Mouse (Mus musculus) MEL (cell line): Measurements from ENCODE around the gene Kif18a. TPM values are rescaled to one million over a fixed set of nuclear protein-coding genes. Genes with fewer than 3 reads are reported as not detected.

ENCODE experiments used
- DNase-seq: peaks from one replicate; pipeline ENCODE4 v3.0.0; 2011; ENCODE audit warnings: low read depth, low spot score
- H3K27ac ChIP-seq: 2 replicates; pipeline ENCODE4 v1.5.1; 2012; ENCODE audit warnings: low read depth, mild to moderate bottlenecking, control low read depth, low read length, moderate library complexity; ENCODE audit not compliant: control insufficient read depth
- H3K27me3 ChIP-seq, 2 experiments: fragments of 150-350 bp in 1 of 2; sonication (generic) in 1 of 2; 2 replicates each; pipeline ENCODE4 v1.6.1; 2012; ENCODE audit warnings: low read length in 2 of 2, mild to moderate bottlenecking in 2 of 2, improper control_type of control experiment in 1 of 2, moderate library complexity in 1 of 2; ENCODE audit not compliant: insufficient read depth in 2 of 2, control insufficient read depth in 1 of 2
- H3K36me3 ChIP-seq, 2 experiments: 2 replicates each; pipeline ENCODE4 v1.6.1; 2012 to 2014; ENCODE audit warnings: low read length in 2 of 2, improper control_type of control experiment in 1 of 2, inconsistent platforms in 1 of 2, mild to moderate bottlenecking in 1 of 2; ENCODE audit not compliant: insufficient read depth in 2 of 2, control insufficient read depth in 1 of 2
- H3K4me1 ChIP-seq, 2 experiments: fragments of 150-350 bp in 1 of 2; sonication (generic) in 1 of 2; 2 replicates each; pipeline ENCODE4 v1.6.1; 2012; ENCODE audit warnings: low read length in 2 of 2, improper control_type of control experiment in 1 of 2, mild to moderate bottlenecking in 1 of 2; ENCODE audit not compliant: insufficient read depth in 2 of 2, control insufficient read depth in 1 of 2
- H3K4me3 ChIP-seq, 2 experiments: fragments of 150-350 bp in 1 of 2; sonication (generic) in 1 of 2; 2 replicates each; pipeline ENCODE4 v1.5.1; 2012; ENCODE audit warnings: low read depth in 2 of 2, low read length in 2 of 2, mild to moderate bottlenecking in 2 of 2, moderate library complexity in 2 of 2, control low read depth in 1 of 2, improper control_type of control experiment in 1 of 2; ENCODE audit not compliant: control insufficient read depth in 1 of 2, insufficient read depth in 1 of 2
- H3K79me2 ChIP-seq: 2 replicates; pipeline ENCODE4 v1.6.1; 2012; ENCODE audit warnings: mild to moderate bottlenecking, low read length, moderate library complexity; ENCODE audit not compliant: control insufficient read depth, poor library complexity, insufficient read depth
- H3K9ac ChIP-seq: 2 replicates; pipeline ENCODE4 v1.6.1; 2012; ENCODE audit warnings: low read depth, mild to moderate bottlenecking, control low read depth, low read length, moderate library complexity; ENCODE audit not compliant: control insufficient read depth, poor library complexity, severe bottlenecking
- H3K9me3 ChIP-seq: fragments of 150-350 bp; sonication (generic); replicated peaks from 2 replicates; pipeline ENCODE4 v1.6.1; 2012; ENCODE audit warnings: mild to moderate bottlenecking, low read length, improper control_type of control experiment, moderate library complexity; ENCODE audit not compliant: insufficient read depth
- E2F4 ChIP-seq: IDR thresholded peaks from 2 replicates; pipeline ENCODE4 v1.6.1; 2011; ENCODE audit warnings: low read depth, low read length, improper control_type of control experiment, borderline replicate concordance
- ELF1 ChIP-seq: IDR thresholded peaks from 2 replicates; pipeline ENCODE4 v1.6.1; 2014; ENCODE audit warnings: low read depth, mild to moderate bottlenecking, inconsistent platforms, low read length, improper control_type of control experiment, moderate library complexity
- EP300 ChIP-seq, 2 experiments: IDR thresholded peaks; 2 replicates each; pipeline ENCODE4 v1.6.1; 2011; ENCODE audit warnings: improper control_type of control experiment in 2 of 2, low read length in 2 of 2, low read depth in 1 of 2, mild to moderate bottlenecking in 1 of 2
- ETS1 ChIP-seq: IDR thresholded peaks from 2 replicates; pipeline ENCODE4 v1.6.1; 2012; ENCODE audit warnings: low read depth, mild to moderate bottlenecking, inconsistent platforms, low read length, improper control_type of control experiment, moderate library complexity
- GABPA ChIP-seq: IDR thresholded peaks from 2 replicates; pipeline ENCODE4 v1.6.1; 2012; ENCODE audit warnings: low read depth, mild to moderate bottlenecking, inconsistent platforms, low read length, improper control_type of control experiment, moderate library complexity
- GATA1 ChIP-seq: IDR thresholded peaks from 2 replicates; pipeline ENCODE4 v1.6.1; 2011; ENCODE audit warnings: low read depth, low read length, improper control_type of control experiment
- HCFC1 ChIP-seq: IDR thresholded peaks from 2 replicates; pipeline ENCODE4 v1.6.1; 2012; ENCODE audit warnings: low read depth, mild to moderate bottlenecking, inconsistent platforms, low read length, improper control_type of control experiment, moderate library complexity
- KAT2A ChIP-seq: conservative IDR thresholded peaks from 2 replicates; pipeline ENCODE4 v1.6.1; 2012; ENCODE audit warnings: low read depth, low read length, improper control_type of control experiment, inconsistent platforms
- MAX ChIP-seq: IDR thresholded peaks from 2 replicates; pipeline ENCODE4 v1.6.1; 2011; ENCODE audit warnings: low read length, improper control_type of control experiment
- MAZ ChIP-seq: IDR thresholded peaks from 2 replicates; pipeline ENCODE4 v1.6.1; 2012; ENCODE audit warnings: low read depth, mild to moderate bottlenecking, inconsistent platforms, low read length, improper control_type of control experiment
- MEF2A ChIP-seq: IDR thresholded peaks from 2 replicates; pipeline ENCODE4 v1.6.1; 2014; ENCODE audit warnings: low read depth, mild to moderate bottlenecking, inconsistent platforms, low read length, improper control_type of control experiment; ENCODE audit not compliant: poor library complexity, insufficient replicate concordance, severe bottlenecking; ENCODE audit errors: extremely low read depth
- MXI1 ChIP-seq: IDR thresholded peaks from 2 replicates; pipeline ENCODE4 v1.6.1; 2011; ENCODE audit warnings: mild to moderate bottlenecking, low read depth, low read length, improper control_type of control experiment
- MYC ChIP-seq: IDR thresholded peaks from 2 replicates; pipeline ENCODE4 v1.6.1; 2011; ENCODE audit warnings: low read depth, mild to moderate bottlenecking, low read length, improper control_type of control experiment, moderate library complexity
- NELFE ChIP-seq: IDR thresholded peaks from 2 replicates; pipeline ENCODE4 v1.6.1; 2011; ENCODE audit warnings: low read depth, low read length, improper control_type of control experiment
- NRF1 ChIP-seq: IDR thresholded peaks from 2 replicates; pipeline ENCODE4 v1.6.1; 2014; ENCODE audit warnings: low read depth, mild to moderate bottlenecking, inconsistent platforms, low read length, improper control_type of control experiment, moderate library complexity; ENCODE audit not compliant: poor library complexity, insufficient read depth, severe bottlenecking
- POLR2A ChIP-seq, 2 experiments: IDR thresholded peaks; 2 replicates each; pipeline ENCODE4 v1.6.1; 2011 to 2012; ENCODE audit warnings: low read length in 2 of 2, mild to moderate bottlenecking in 2 of 2, control low read depth in 1 of 2, improper control_type of control experiment in 1 of 2, low read depth in 1 of 2, moderate library complexity in 1 of 2; ENCODE audit not compliant: control insufficient read depth in 1 of 2, insufficient read depth in 1 of 2, poor library complexity in 1 of 2
- POLR2AphosphoS2 ChIP-seq: IDR thresholded peaks from 2 replicates; pipeline ENCODE4 v1.6.1; 2011; ENCODE audit warnings: low read length, improper control_type of control experiment
- POLR2AphosphoS5 ChIP-seq: IDR thresholded peaks from 2 replicates; pipeline ENCODE4 v1.6.1; 2012; ENCODE audit warnings: low read depth, borderline replicate concordance, mild to moderate bottlenecking, inconsistent platforms, low read length, moderate library complexity, mixed read lengths
- SIN3A ChIP-seq: IDR thresholded peaks from 2 replicates; pipeline ENCODE4 v1.6.1; 2012; ENCODE audit warnings: low read length, improper control_type of control experiment, inconsistent platforms
- TBP ChIP-seq: IDR thresholded peaks from 2 replicates; pipeline ENCODE4 v1.8.0; 2011; ENCODE audit warnings: low read depth, low read length, improper control_type of control experiment
- TCF12 ChIP-seq: IDR thresholded peaks from 2 replicates; pipeline ENCODE4 v1.6.1; 2014; ENCODE audit warnings: low read depth, mild to moderate bottlenecking, inconsistent platforms, low read length, improper control_type of control experiment, moderate library complexity
- ZMIZ1 ChIP-seq: IDR thresholded peaks from 2 replicates; pipeline ENCODE4 v1.6.1; 2012; ENCODE audit warnings: low read depth, mild to moderate bottlenecking, inconsistent platforms, low read length, improper control_type of control experiment, moderate library complexity
- ZNF384 ChIP-seq: IDR thresholded peaks from 2 replicates; pipeline ENCODE4 v1.6.1; 2012; ENCODE audit warnings: low read depth, mild to moderate bottlenecking, inconsistent platforms, low read length, improper control_type of control experiment
- polyA plus RNA-seq, 2 experiments: library from polyadenylated mRNA; stranded (reverse) in 1 of 2; unstranded in 1 of 2; fragments of >175 nt in 1 of 2; fragments of >200 nt in 1 of 2; gene quantifications; 2 replicates each; pipeline versions ENCODE4 v1.2.1 to v1.2.4; 2012; ENCODE audit warnings: low replicate concordance in 2 of 2, low read depth in 1 of 2; ENCODE audit not compliant: insufficient read length in 2 of 2, insufficient read depth in 1 of 2, missing spikeins in 1 of 2
- total RNA-seq: library from RNA; depleted of rRNA; stranded (reverse); fragments of 300-350 nt; gene quantifications from 2 replicates; pipeline ENCODE4 v1.2.3, GENCODE M21; 2012

Kif18a gene
- total and polyA plus RNA-seq, 3 experiments, result 7.9 to 10.2 TPM; not detected in 1

GRCm38 (mm10) chr2:109278036-109278435, 2.5 kb upstream of the Kif18a start:
- H3K9me3 ChIP-seq, result no peaks in the 10 kb centered on the region
- TF ChIP-seq E2F4 (peak; percentile 36; the same call in 1 of the 2 replicates), TBP (peak; percentile 91), HCFC1 (peak; percentile 91), MAX (0 out of 2 replicates have a peak, but pooled peaks have one; percentile 30), ETS1 (no peak), MXI1 (peak; percentile 79), POLR2AphosphoS2 (peak; percentile 54; the same call in 1 of the 2 replicates), NRF1 (no peak), SIN3A (peak; percentile 81), GATA1 (no peak), TCF12 (peak; percentile 66), NELFE (peak; percentile 66), ZNF384 (no peak), ZMIZ1 (no peak), EP300 (IDR thresholded peaks at IDR 0.05; ENCODE audit: low read depth in 1 of 2, low read length in 2 of 2) (peak in 1 of 2 experiments; percentile 7; a peak in 1 of 4 replicates), MAZ (peak; percentile 75; the same call in 1 of the 2 replicates), ELF1 (0 out of 2 replicates have a peak, but pooled peaks have one; percentile 40), MYC (0 out of 2 replicates have a peak, but pooled peaks have one; percentile 14), GABPA (no peak), KAT2A (peak; percentile 57; the same call in 1 of the 2 replicates), POLR2A (IDR thresholded peaks at IDR 0.05; ENCODE audit: control insufficient read depth in 1 of 2, insufficient read depth in 1 of 2, low read depth in 1 of 2, low read length in 2 of 2, poor library complexity in 1 of 2) (peak; percentile 73; a peak in 2 of 4 replicates)
- TF ChIP-seq, all 39 proteins: peak for 15
- Histone ChIP-seq H3K9ac (peak overlapping the region; percentile 89), H3K79me2 (peaks cover 14% of the 10 kb centered on the region), H3K4me1 (peaks cover 3% of the 10 kb centered on the region in 2 experiments; a peak in 3 of 4 replicates), H3K27ac (peak overlapping the region; percentile 57), H3K4me3 (peak overlapping the region; percentile 83 to 90), H3K36me3 (peaks cover 0 to 14% of the 10 kb centered on the region in 2 experiments; a peak in 2 of 4 replicates), H3K27me3 (no peaks in the 10 kb centered on the region)
- DNase-seq, result peak; percentile 90

GRCm38 (mm10) chr2:109280272-109280599, 302 bp upstream of the Kif18a start:
- no peak for DNase-seq
- TF ChIP-seq POLR2A (IDR thresholded peaks at IDR 0.05; ENCODE audit: control insufficient read depth in 1 of 2, insufficient read depth in 1 of 2, low read depth in 1 of 2, low read length in 2 of 2, poor library complexity in 1 of 2) (0 out of 4 replicates have a peak, but pooled peaks of 1 of the 2 experiments have one; percentile 24), POLR2AphosphoS5 (no peak), SIN3A (no peak), ZMIZ1 (peak; percentile 51; the same call in 1 of the 2 replicates), MEF2A (no peak), MYC (peak; percentile 54; the same call in 1 of the 2 replicates)

More at GRCm38 (mm10) chr2:109280272-109280599, 302 bp upstream of the Kif18a start:
- Histone ChIP-seq H3K36me3 (peaks cover 3 to 22% of the 10 kb centered on the region in 2 experiments; a peak in 2 of 4 replicates), H3K4me3 (peak overlapping the region; percentile 45 to 61), H3K79me2 (peaks cover 26% of the 10 kb centered on the region), H3K27me3 (no peaks in the 10 kb centered on the region), H3K27ac (no peak overlapping the region), H3K4me1 (peaks cover 3 to 6% of the 10 kb centered on the region in 2 experiments; a peak in 3 of 4 replicates), H3K9me3 (no peaks in the 10 kb centered on the region), H3K9ac (peak overlapping the region; percentile 69)
